Mouse (Mus musculus) bone marrow, adult 2 months (tissue): ENCODE measurements around the gene Gm8180. TPM values are rescaled to one million over a fixed set of nuclear protein-coding genes. Genes with fewer than 3 reads are reported as not detected.

ENCODE experiments used
- polyA plus RNA-seq: library from polyadenylated mRNA; stranded (reverse); fragments of >200 nt; gene quantifications from 2 replicates; pipeline ENCODE4 v1.2.4, GENCODE M21; 2011; ENCODE audit warnings: low replicate concordance; ENCODE audit not compliant: missing spikeins, insufficient read depth, insufficient read length

The Gm8180 gene
- polyA plus RNA-seq, 1 experiment = not detected

Other genes with a start within 250 kb of the Gm8180 start
- gene Gm5799, start 241.2 kb downstream of the Gm8180 start, polyA plus RNA-seq = not detected in 2 replicates
- gene Gm17654, start 205.6 kb downstream of the Gm8180 start, polyA plus RNA-seq = not detected in 2 replicates
- gene Gm10375, start 176.7 kb downstream of the Gm8180 start, polyA plus RNA-seq = not detected in 2 replicates
- not detected in 2 replicates for gene Gm8165, start 107.5 kb downstream of the Gm8180 start, polyA plus RNA-seq
- 7.5 and 9.6 TPM in 2 replicates for gene Gm7324, start 86.9 kb downstream of the Gm8180 start, polyA plus RNA-seq
- gene Gm16506, start 57.3 kb downstream of the Gm8180 start, polyA plus RNA-seq = not detected in 2 replicates
- not detected in 2 replicates for gene Gm6526, start 36.9 kb downstream of the Gm8180 start, polyA plus RNA-seq
- gene Ear1, start 90.8 kb upstream of the Gm8180 start, polyA plus RNA-seq = 3.0 and 22.3 TPM in 2 replicates
- gene Ear10, start 138.8 kb upstream of the Gm8180 start, polyA plus RNA-seq = not detected in 2 replicates
- 1.5 and 4.8 TPM in 2 replicates for gene Gm8113, start 140.6 kb upstream of the Gm8180 start, polyA plus RNA-seq
- gene Ang5, start 172.3 kb upstream of the Gm8180 start, polyA plus RNA-seq = not detected in 2 replicates
- not detected in 2 replicates for gene Ang6, start 217.5 kb upstream of the Gm8180 start, polyA plus RNA-seq